Mouse (Mus musculus) erythroblast, embryonic 14.5 days (primary cell): ENCODE data around the gene Adipor1.

Experiments
- GATA1 ChIP-seq: IDR thresholded peaks from 2 replicates; pipeline ENCODE4 v1.6.1; 2012; ENCODE audit warnings: low read length, inconsistent platforms, mixed read lengths
- TAL1 ChIP-seq: IDR thresholded peaks from 3 replicates; pipeline ENCODE4 v1.6.1; 2012; ENCODE audit warnings: low read length, inconsistent platforms, mixed read lengths

DNA sequence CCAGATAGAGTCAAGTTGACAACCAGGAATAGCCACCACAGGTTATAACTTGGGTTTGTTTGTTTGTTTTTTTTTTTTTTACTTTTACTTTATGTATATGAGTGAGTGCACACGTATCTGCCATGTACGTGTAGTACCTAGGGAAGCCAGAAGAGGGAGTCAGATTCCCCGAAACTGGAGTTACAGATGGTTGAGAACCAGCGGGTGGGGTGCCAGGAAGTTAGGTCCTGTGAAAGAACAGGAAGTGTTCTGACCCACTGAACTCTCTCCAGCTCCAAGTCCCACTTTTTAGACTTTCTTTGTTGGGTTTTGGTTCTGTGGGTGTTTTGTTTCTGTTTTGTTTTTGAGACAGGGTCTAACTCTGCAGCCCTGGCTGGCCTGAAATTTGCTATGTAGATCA is 20.2 kb downstream of the Adipor1 start:
- TF ChIP-seq TAL1 = no peak
- no peak for TF ChIP-seq GATA1
